Mouse (Mus musculus) brain, embryonic 14.5 days (tissue): ENCODE results near the gene Rbm18.

Experiments
- CTCF ChIP-seq: fragments of 200-500 bp; IDR thresholded peaks from 2 replicates; pipeline ENCODE4 v1.5.1; 2012; ENCODE audit warnings: inconsistent platforms, mild to moderate bottlenecking, moderate library complexity, borderline replicate concordance; ENCODE audit not compliant: insufficient read depth, insufficient read length; ENCODE audit errors: extremely low read depth
- POLR2A ChIP-seq: fragments of 200-500 bp; IDR thresholded peaks from 2 replicates; pipeline ENCODE4 v1.6.1; 2012; ENCODE audit warnings: mild to moderate bottlenecking, inconsistent platforms, borderline replicate concordance; ENCODE audit not compliant: poor library complexity, insufficient read depth, insufficient read length, severe bottlenecking; ENCODE audit errors: extremely low read depth

GRCm38 (mm10) chr2:36108615-36109014, 28.0 kb downstream of the Rbm18 start:
- TF ChIP-seq CTCF (no peak), POLR2A (no peak)
